Mouse (Mus musculus) adrenal gland (tissue): ENCODE measurements around the gene Miga2.

Experiments
- intact Hi-C: fragments of 180-260 bp; cut with DNase I; formaldehyde crosslinking; loops from one replicate; pipeline ENCODE4 v1.15.1; 2025

Miga2 gene

GRCm38 (mm10) chr2:30357552-30358510 is 6.2 kb upstream of the Miga2 start:
- intact Hi-C loops: no loop called here

DNA sequence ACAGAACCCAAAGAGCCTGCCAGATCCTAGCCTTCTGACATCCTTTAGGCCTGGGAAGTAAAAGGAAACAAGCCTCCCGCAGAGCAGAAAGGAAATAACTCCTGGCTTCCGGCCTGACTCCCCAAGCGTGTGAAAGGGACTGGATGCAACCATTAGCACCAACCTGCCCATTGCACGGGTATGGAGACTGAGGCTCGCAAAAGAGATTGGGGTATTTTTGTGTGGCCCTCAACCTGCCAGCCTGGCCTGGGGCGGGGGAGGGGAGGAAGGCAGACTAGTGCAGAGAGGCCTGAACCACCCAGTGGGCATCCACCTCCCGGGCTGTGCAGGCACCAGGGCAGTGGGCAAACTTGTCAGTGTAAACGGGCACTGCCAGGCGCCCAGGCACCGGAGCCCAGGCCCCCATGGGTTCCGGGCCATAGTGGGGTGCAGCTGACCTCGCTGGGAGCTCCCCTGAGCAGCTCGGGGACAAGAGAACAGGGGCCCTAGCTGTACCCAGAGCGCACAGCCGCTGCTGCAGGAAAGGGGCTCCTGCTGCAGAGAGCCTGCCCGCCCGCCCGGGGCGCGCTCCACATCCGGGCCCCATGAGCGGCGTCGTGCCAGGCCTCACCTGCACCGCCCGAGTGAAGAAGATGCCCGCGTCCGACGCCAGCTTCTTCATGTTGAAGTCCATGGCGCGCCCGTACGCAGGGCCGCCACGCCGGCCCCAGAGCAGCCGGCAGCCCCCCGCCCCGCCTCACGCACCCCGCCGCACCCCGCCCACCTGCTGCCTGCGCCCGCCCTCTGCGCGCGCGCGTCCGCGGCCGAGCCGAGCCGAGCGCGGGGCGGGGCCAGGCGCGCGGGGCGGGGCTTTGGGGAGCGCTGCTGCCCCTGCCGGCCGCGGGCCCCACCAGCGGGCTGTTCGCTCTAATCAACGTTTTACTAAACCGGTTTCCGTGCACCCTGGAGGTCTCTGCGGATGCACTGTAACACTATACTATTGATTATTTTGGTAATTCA is 5.2 kb upstream of the Miga2 start, which contains the start of gene Sh3glb2:
Sh3glb2 (minus strand) TSS at position 805 of the 999 bp plus-strand sequence.
- intact Hi-C loops: no loop called here

DNA sequence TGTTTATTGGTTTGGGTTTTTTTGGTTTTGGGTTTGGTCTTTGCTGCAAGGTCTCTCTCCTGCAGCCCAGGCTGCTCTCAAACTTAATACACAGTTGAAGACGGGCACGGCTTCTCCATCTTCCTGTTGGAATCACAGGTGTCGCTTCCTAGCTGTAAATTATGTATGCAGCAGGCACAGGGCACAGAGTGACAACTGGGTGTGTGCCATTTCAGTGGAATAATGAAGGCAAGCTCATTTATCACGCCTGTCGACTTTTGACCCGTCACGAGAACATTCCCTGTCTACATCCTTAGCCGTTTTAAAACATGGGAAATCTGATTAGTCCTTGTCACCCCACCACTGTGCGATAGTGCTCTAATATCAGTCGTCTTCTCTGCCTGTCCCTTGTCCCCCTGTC is 3.4 kb upstream of the Miga2 start:
- intact Hi-C loops: no loop called here

GRCm38 (mm10) chr2:30362865-30363264 is 1.2 kb upstream of the Miga2 start:
- intact Hi-C loops: no loop called here

DNA sequence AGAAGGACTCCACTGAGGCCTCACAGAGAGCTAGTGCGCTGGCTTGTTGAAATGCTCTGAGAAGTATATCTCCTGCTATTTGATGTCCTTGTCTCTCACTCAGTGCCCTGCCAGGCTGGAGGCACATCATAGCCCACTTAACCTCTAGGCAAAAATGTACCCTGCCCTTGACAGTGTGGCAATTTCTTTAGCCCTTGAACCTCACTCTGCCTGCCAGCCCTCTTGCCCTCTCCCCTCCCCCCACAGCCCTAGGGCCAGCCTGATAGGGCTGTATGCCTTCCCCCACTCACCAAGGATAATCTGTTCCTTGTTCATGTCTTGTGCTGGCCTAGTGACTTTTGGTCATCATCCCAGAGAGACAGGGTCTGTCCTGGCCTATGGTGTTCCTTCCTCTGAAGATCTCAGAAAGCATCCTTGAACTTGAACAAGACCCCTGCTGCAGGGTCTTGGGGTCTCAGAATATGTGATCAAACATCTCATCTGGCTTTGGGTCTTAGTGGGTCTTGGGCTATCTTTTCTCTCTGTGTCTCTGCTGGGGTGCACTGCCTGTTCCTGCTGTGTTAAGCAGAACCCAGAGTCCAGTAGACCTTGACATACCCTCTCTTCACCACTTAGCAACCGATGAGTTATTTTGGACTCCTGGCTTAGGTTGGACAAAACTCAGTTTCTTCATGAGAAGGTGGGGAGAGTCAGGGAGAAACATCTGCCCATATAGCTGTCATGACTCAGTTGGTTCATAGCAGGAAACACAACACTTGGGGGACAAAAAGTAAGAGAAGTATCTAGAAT is 1.4 kb downstream of the Miga2 start:
- intact Hi-C loops: no loop called here

DNA sequence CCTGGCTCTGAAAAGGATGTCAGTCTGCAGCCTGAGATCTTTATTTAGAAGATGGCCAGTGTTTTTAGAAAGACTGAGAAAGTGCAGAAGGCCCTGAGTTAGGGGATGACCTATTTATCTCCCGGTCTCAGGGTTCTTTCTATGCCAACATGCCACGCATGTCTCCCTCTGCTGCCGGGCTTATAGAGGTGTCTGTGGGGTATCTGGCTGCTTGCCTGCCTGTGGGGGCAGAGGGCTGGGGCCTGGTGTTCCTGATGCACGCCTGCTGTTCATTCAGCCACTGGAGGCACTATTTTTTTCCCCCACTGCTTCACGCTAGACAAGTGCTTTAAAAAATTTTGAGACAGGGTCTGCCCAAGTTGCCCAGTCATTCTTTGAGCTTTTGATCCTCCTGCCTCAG is 2.2 kb downstream of the Miga2 start:
- intact Hi-C loops: no loop called here

DNA sequence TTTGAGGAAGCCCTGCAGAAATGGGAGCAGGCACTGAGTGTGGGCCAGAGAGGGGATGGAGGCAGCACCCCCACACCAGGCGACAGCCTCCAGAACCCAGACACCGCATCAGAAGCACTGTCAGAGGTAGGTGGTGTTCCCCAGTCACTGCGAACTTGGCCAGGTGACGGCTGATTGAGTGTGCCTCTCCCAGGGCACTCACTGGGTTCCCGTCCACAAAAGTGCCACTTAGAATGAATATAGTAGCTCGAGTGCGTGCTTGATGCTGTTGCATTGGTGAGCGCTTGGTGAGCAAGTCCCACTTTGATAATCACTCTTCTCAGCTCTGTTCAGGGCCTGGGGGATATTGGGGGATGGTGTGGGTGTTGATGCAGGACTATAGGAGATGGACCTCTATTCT is 7.5 kb downstream of the Miga2 start:
- intact Hi-C loops: no loop called here

GRCm38 (mm10) chr2:30372726-30373125 is 8.7 kb downstream of the Miga2 start:
- intact Hi-C loops: no loop called here

DNA sequence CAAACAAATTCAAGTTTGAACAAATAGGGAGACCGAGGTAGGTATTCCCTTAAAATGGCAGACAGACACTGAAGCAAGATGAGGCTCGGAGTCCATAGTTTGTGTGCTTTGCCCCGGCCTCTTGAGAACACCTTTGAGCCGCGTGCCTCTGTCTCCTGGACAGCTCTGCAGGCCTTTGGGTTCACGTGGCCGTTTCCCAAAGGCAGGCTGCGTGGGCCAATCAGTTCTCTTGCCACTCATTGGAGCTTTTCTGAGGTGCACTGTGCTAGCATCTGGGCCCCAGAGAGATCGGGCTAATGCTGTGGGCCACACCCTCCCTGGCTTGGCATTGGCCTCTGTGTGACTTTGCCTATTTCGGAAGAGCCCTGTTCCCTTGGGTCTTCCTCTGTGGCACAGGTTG is 11.9 kb downstream of the Miga2 start:
- intact Hi-C loops: no loop called here

DNA sequence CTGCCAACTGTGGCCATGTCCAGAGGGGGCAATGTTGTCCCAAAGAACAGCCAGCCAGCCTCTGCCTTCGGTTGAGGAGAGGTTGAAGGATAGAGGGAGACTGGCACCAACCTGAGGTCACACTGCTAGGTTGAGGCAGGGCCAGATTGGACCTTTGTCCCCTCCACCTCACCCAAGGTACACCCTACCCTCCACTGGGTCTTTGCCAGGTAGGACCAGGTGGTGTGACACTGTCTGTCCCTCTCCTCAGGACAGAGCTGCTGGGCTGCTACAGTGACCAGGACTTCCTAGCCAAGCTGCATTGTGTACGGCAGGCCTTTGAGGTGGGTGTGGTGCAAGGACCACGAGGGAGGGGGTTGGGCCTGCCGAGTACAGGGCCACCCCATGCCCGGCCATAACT is 13.7 kb downstream of the Miga2 start:
- intact Hi-C loops: no loop called here

DNA sequence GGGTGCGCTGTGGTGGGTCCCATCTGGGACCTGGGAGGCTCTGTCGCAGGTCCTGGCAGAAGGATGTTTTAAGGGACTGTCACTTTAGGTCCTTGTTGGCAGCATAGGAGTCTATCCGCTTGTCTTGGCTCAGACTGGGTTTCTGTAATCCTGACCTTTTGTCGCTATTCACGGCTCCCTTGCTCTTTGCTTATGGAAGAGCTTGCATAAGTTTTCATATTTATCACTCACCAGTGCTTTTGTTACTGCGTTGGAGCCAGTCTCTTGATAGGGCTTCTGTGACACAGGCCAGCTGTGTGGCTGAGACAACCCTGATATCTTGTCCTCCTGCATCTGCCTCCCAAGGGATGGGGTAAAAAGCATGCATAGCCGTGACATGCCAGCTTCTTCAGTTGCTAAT is 15.3 kb downstream of the Miga2 start:
- intact Hi-C loops: no loop called here

DNA sequence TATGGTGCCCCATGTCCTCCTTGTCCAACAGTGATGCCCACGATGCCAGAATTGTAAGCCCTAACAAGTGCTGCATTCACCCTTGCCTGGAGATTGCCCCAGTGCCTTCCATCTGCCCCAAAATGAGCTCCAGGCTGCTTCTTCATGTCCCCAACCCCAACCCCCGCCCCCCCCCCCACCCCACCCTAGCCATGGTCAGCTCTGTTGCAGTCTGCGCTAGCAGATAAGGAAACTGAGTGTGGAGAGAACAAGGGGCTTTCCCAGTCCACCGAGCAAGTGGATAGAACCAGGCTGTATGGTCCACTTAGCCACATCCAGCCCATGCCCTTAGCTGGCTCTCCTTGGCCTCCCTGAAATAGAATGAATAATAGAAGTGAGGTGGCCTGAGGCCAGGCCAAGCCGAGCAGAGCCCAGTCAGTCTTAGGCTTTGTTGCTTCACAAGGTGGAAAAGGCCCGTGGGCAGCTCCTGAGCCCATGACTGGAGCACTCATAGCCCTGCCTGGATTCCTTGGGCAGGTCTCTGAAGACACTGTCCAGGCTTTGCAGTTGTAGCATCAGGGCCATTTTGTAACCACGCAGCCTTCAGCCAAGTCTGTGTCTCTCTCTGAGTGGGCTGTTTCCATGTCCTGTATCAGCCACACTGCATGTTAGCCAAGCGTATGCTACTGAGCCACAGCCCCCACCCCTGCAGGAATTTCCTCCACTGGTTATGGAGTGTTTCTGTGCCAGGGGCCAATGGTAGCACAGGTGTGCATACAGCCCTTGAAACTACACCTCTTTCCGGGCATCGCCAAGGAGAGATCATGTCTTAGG is 16.7 kb downstream of the Miga2 start:
- intact Hi-C loops: no loop called here

- intact Hi-C loops: no loop called here
Measured at GRCm38 (mm10) chr2:30381377-30381725, 17.3 kb downstream of the Miga2 start.

DNA sequence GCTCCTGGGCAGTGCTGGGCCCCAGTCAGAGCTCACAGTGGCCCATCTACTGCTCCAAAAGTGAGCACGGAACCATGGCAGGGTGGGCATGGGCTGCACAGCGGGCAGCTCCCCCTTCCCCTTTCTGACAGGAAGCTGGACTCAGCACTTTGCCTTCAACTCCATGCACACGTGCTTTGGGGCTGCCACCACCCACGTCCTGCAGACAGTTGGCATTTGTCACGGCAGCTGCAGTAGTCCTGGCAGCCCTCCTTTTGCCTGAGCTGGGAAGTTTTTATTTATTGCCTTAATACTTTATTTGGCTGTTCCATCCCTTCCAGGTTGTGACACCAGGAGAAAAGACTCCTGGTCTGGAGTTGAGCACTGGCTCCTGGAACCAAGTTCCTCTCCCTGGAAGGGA is 20.8 kb downstream of the Miga2 start:
- intact Hi-C loops: no loop called here

DNA sequence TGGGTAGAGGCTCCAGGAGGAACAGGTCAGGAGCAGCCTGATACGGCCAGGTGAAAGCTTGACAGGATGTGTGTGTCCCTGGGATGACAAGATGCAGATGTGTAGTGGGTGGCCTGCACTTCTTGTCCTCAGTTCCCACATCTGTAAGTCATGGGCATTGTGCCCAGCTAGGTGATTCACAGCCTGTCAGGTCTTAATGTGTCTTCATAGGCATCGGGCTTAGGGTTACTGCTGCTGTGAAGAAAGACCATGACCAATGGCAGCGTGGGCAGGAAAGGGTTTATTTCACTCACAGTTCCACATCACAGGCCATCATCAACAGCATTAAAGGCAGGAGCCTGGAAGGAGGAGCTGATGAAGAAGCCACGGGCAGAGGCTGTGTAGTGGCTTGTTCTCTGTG is 21.6 kb downstream of the Miga2 start:
- intact Hi-C loops: no loop called here

DNA sequence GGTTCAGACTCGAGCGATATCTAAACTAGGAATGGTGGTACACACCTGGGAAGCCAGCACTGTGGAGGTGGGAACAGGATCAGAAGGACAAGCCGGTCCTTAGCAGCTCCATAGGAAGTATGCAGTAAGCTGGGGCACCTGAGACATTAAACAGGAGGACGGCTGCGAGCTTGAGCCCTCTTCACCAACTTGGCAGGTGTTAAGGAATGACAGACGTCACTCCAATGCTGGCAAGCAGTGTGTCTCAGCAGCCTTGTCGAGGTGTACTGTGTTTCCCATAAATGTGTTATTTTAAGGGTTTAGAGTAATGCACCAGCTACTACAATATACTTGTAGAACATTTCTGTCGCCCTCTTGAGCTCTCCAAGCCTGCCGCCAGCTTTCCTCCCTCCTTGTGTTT is 22.9 kb downstream of the Miga2 start:
- intact Hi-C loops: no loop called here

DNA sequence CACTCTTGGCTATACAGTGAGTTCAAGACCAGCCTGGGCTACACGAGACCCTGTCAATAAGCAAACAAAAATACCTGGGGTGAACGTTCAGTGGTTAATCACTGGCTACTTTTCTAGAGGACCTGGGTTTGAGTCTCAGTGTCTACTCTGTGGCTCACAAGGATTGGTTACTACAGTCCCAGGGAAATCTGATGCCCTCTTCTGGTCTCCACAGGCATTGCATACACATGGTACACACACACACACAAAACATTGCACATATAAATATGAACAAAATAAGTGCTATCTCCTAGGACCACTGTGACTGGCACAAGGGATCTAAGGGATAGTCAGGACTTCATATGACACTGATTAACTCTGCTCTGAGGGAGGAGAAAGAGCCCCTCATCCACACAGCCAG is 25.0 kb downstream of the Miga2 start:
- intact Hi-C loops: no loop called here

- intact Hi-C loops: no loop called here
Measured at GRCm38 (mm10) chr2:30392114-30392576, 28.1 kb downstream of the Miga2 start, which contains the start of gene Dolpp1. Dolpp1 (plus strand) TSS chr2:30392254.

DNA sequence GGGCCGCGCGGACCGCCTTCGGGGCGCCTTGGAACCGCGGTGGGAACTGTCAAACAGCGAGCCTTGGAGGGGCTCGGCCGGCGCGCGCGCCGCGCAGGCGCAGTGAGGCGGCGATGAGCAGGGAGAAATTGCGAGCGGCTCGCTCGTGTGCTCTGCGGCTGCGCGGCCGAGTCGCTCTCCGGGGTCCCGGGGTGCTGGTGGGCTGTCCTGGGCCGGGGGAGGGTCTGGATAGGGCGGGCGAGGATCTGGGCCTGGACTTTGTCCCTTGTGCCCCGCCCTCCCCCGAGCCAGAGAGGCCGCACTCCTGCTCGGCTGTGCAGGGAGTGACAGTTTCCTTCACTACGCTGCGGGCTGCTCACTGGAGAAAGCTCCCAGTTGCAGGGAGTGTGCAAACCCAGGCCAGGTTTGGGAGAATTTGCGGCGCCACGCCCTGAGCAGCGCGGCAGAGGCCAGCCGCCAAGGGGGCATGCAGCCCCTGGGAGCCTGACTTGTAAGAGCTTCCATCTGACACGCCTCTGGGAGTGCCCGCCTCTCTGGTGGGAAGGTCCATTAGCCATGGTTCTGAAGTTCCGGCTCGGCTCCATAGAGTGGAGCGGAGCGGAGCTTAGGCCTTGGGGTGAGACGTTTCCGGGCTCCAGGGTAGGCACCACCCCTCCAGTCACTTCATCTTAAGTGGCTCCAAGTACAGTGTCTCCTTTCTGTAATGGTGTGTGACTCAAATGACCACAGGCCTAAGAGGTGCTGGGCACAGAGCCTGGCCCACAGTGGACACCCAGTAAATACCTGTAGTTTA is 28.7 kb downstream of the Miga2 start:
- intact Hi-C loops: no loop called here

GRCm38 (mm10) chr2:30393370-30393656 is 29.3 kb downstream of the Miga2 start:
- intact Hi-C loops: no loop called here
